Mouse (Mus musculus) ovary, postnatal 14 days (tissue): ENCODE results near the gene Oas1e.

Experiments
- DNase-seq: peaks from one replicate; pipeline ENCODE4 v3.0.0; 2022; ENCODE audit warnings: low spot score

Gene Oas1e

DNA sequence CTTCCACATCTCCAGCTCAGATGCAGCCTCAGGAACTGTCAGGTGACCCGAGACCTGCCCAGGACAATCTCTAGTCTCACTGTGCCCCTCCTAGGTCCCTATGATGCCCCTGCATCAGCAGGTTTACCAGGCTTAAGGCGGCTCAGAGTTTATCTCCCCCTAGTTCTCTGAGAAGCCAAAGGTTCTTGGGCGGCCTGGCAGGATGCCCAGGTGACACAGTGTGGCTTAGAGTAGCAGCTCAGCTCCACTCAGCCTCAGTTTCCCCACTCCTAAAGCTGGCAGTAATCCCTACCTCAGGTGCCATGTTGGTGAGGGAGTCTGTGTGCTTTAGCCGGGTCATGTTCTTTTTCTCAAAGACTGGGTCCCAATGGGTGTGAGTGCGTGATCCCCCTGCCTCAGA, 18.5 kb downstream of the Oas1e start:
- DNase-seq, result no peak

DNA sequence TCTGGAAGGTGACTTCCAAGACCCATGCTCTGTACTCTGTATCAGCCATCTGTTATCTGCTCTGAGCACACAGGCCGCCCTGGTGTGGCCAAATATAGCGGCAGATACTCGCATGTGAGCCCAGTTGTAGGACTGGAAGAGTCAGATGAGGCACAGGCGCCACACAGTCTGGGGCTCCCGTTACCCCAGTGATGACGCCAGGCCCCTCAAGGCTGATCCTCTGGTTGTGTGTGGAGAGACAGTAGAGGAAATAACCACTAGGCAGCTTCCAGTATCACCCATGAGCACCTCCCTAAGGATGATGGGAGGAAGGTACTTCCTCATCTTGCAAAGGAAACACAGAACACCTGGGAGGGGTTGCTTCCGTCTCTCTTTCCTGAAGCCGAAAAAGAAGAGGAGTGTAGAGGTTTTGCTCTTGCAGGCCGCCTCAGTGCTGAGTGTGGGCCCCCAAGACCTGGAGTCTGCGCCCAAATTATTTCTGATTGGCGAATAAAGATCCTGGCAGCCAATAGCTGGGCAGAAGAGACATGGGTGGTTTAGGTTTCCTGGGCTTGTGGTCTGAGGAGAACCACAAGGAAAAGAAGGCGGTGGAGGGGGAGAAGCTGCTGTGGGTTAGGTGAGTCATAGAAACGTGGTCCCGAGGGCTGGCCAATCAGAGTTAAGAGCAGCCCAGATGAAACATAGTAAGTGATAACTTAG, 19.9 kb downstream of the Oas1e start:
- DNase-seq, result no peak

DNA sequence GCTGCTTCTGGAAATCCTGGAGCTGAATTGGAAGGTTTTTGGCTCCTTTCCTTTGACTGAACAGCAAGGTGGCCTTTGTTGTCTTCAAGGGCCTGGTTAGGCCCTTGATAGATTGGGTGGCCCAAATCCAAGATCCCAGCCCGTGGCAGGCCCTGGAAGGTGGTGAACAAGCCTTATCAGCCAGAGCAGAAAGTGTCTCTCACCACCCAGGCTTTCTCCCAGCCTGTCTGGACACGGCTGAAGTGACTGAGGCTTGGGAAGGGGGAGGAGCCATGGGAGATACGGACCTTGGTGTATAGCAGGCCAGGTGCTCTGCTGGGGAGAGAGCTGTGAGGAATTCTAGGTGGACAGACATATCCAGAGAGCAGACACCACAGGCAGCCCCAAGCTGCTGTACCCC, 25.9 kb downstream of the Oas1e start:
- DNase-seq, result no peak

DNA sequence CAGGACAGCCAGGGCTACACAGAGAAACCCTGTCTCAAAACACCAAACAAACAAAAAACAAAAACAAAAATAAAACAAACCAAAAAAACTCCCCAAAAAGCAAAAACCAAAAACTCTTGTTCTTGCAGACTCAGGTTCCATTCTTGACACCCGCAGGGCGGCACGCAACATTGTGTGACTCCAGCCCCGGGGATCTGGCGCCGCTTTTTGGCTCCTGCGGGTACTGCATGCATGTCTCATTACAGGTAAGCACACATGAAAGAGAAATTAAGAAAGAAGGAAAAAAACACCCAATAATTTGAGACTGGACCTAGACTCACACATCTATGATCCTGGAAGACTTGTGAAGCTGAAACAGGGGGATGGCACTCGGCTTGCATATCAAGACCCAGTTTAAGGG, 30.3 kb downstream of the Oas1e start:
- no peak for DNase-seq

DNA sequence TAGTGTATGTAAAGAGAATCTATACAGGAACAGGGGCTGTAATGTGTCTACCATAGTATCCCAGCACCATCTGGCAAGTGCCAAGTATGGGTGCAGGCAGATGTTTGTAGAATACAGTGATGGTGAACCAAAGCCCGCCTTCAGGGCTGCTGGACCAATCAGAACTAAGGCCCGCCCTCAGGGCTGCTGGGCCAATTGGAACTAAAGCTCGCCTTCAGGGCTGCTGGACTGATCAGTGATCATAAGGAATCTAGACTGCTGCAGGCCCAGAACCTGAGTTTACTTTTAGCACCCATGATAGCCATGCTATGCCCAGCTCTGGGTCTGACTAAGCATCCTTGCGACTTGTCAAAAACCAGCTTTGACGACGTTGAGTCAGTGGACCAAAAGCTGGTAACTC, 33.4 kb downstream of the Oas1e start:
- DNase-seq, result no peak

DNA sequence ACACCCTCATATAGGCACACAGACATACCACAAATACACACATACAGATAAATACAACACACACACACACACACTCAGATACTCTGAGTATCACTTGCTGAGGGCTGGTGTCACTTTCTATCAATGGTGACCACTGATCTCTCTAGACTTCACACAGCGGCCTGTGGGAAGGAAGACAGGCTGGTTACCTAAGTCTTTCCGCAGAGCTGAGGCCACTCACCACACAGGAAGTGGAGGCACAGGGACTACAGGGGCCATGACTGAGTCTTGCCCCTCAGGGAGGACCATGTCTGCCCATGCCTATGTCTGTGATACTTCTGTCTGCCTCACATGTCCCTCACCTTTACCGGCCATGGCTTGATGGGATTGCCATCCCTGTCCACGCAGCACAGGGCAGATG, 41.1 kb downstream of the Oas1e start:
- no peak for DNase-seq

DNA sequence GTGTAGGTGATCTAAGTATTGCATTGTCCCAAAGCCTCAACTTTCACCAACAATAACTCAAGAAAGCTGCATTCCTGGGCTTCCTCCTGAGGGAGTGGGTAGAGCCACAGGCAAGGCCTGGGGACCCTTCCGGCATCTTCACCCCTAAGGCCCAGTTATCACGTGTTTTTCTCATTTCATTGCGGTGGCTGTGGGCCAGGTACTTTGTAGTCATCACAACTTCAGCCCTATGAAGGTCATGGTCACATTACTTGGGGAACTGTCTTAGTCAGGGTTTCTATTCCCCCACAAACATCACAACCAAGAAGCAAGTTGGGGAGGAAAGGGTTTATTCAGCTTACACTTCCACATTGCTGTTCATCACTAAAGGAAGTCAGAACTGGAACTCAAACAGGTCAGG, 42.5 kb downstream of the Oas1e start:
- no peak for DNase-seq

DNA sequence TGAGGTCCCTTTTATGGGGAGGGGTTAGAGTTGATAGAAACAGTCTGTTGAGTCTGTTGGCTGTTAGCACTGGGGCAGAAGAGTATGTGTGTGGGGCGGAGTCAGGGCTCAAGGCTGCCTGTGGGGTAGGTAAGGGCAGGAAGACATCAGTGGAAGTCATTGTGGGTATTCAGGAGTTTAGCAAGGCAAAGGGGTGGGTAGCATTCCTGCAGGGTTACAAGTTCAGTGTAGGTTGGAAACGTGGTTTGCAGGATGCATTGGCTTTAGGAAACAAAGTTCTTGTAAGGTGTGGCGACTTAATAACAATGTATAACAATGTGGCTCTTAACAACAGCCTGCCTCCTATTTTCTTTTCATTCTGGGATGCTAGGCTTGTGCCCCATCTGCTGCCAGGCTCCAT, 44.1 kb downstream of the Oas1e start:
- DNase-seq, result no peak

DNA sequence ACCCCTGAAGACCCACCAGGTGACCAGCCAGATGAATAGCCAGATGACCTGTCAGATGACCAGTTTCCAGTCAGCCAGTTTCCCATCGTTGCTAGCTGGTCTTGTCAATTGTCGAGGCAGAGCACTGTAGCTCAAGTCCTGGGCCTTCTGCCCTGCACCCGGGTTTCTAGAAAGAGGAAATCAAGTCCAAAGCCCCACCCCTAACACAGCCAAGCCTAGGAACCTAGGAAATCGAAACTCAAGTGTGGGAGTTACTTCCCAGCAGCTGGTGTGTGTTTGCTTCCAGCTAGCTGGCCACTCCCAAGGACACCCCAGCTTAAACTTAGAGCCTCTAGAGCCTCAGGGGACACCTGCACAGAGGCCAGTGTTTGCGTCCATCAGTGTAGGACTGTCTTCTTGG, 45.6 kb downstream of the Oas1e start, which contains the start of gene Oas2:
Oas2 (minus strand) TSS at position 166 of the 400 bp plus-strand sequence.
- DNase-seq, result no peak

DNA sequence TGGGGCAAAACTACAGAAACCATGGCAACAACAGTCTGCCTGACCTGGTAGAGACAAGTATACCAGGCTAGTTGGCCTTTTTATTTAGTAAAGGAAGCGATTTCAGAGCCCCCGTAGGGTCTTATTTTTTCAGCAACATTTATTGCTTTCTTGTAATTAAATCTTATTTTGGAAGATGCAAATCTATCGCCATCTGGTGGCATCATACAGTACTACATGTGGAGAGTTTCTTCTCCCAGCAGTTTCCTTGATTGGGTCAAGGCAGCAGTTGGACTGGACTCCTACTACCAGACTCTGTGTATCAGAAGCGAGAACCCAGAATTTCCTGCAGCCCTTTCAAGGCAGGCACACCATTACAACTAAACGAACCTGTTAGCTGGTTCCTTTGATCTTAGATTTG, 48.9 kb downstream of the Oas1e start:
- peak; percentile 62 for DNase-seq

DNA sequence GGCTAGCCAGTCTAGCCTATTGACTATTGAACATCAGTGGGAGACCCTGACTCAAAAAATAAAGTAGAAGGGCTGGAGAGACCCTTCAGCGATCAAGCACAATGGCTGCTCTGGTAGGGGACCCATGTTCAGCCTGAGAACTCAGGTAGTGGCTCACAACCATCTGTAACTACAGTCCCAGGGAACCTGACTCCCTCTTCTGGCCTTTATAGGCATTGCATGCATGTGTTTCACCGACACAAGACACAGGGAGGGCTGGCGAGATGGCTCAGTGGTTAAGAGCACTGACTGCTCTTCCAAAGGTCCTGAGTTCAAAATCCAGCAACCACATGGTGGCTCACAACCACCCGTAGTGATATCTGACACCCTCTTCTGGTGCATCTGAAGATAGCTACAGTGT, 53.2 kb downstream of the Oas1e start:
- DNase-seq, result no peak
